ENCODE assay signal across 7 mouse cellular contexts in the genomic region with DNA sequence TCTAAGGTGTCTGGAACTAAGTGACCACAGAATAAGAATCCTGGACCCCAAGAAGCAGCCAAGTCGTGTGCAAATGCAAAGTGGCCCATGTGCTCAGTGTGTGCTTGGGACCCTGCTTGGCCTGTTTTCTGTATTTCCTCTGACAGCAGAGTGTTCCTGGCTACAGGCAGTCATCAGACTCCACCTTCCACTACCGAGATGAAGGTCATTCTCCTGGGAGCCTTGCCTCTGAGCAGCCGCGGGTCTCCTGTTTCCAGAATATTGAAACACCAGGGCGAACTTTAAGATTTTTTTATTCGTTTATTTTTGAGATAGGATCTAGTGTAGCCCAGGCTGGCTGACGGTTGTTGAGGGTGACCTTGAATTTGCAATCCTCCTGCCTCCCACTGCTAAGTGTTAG. TPM values are rescaled to one million over a fixed set of nuclear protein-coding genes. Genes with fewer than 3 reads are reported as not detected.
A peak's percentile ranks its signal among the peaks of the same experiment; 100 is the strongest.
DNase-seq lines count a peak whose midpoint lies in the region; ATAC-seq and TF ChIP-seq lines count a peak whose summit lies in the region.

No protein-coding gene starts in this region.

- no peak for ATAC-seq in heart, embryonic 11.5 days (replicated peaks; ENCODE audit: insufficient number of reproducible peaks, low FRiP score, low TSS enrichment)
- ATAC-seq in midbrain, embryonic 16.5 days, result no peak
- no peak for ATAC-seq in midbrain, embryonic 15.5 days (replicated peaks)
- ATAC-seq in hindbrain, postnatal 0 days, result no peak

- H3K4me2 ChIP-seq in heart, embryonic 11.5 days, result no peak overlapping the region
- H3K4me2 ChIP-seq in midbrain, embryonic 16.5 days (ENCODE audit: low read length), result no peak overlapping the region
- no peak overlapping the region for H3K4me2 ChIP-seq in midbrain, embryonic 15.5 days
- no peak overlapping the region for H3K4me2 ChIP-seq in hindbrain, postnatal 0 days (ENCODE audit: low read depth, low read length)

- no peak overlapping the region for H3K4me3 ChIP-seq in heart, embryonic 11.5 days (ENCODE audit: low read depth, low read length)
- H3K4me3 ChIP-seq in midbrain, embryonic 16.5 days (ENCODE audit: low read depth, low read length), result no peak overlapping the region
- H3K4me3 ChIP-seq in midbrain, embryonic 15.5 days, result no peak overlapping the region
- no peak overlapping the region for H3K4me3 ChIP-seq in hindbrain, postnatal 0 days (ENCODE audit: low read length)

- no peaks in the 10 kb centered on the region for H3K9me3 ChIP-seq in heart, embryonic 11.5 days (replicated peaks; ENCODE audit: control insufficient read depth, low read length)
- H3K9me3 ChIP-seq in midbrain, embryonic 16.5 days (replicated peaks; ENCODE audit: control insufficient read depth, low read length, poor library complexity, severe bottlenecking), result no peaks in the 10 kb centered on the region
- no peaks in the 10 kb centered on the region for H3K9me3 ChIP-seq in midbrain, embryonic 15.5 days
- H3K9me3 ChIP-seq in hindbrain, postnatal 0 days (ENCODE audit: low read length), result no peaks in the 10 kb centered on the region

- no peaks in the 10 kb centered on the region for H3K27me3 ChIP-seq in heart, embryonic 11.5 days (ENCODE audit: control insufficient read depth, insufficient read depth, low read length)
- H3K27me3 ChIP-seq in midbrain, embryonic 16.5 days (ENCODE audit: control insufficient read depth, insufficient read depth, low read depth, low read length), result no peaks in the 10 kb centered on the region
- H3K27me3 ChIP-seq in midbrain, embryonic 15.5 days (replicated peaks), result no peaks in the 10 kb centered on the region
- no peaks in the 10 kb centered on the region for H3K27me3 ChIP-seq in hindbrain, postnatal 0 days (ENCODE audit: insufficient read depth, low read length)

- no peak for TF ChIP-seq CTCF in hindbrain, postnatal 0 days (IDR thresholded peaks at IDR 0.05; ENCODE audit: low read depth)

- no peaks in the 10 kb centered on the region for H3K36me3 ChIP-seq in heart, embryonic 11.5 days (ENCODE audit: control insufficient read depth, insufficient read depth, low read length)
- no peaks in the 10 kb centered on the region for H3K36me3 ChIP-seq in midbrain, embryonic 16.5 days (ENCODE audit: control insufficient read depth, insufficient read depth, low read length)
- H3K36me3 ChIP-seq in midbrain, embryonic 15.5 days (replicated peaks), result no peaks in the 10 kb centered on the region
- H3K36me3 ChIP-seq in hindbrain, postnatal 0 days (ENCODE audit: insufficient read depth, low read length), result no peaks in the 10 kb centered on the region

- H3K4me1 ChIP-seq in heart, embryonic 11.5 days (ENCODE audit: control insufficient read depth, insufficient read depth, low read length), result peaks cover 68% of the 10 kb centered on the region
- H3K4me1 ChIP-seq in midbrain, embryonic 16.5 days (ENCODE audit: control insufficient read depth, insufficient read depth, low read length), result peaks cover 18% of the 10 kb centered on the region
- peaks cover 31% of the 10 kb centered on the region for H3K4me1 ChIP-seq in midbrain, embryonic 15.5 days
- peaks cover 19% of the 10 kb centered on the region for H3K4me1 ChIP-seq in hindbrain, postnatal 0 days (ENCODE audit: insufficient read depth, low read length)

- DNase-seq in heart, adult 8-10 months (ENCODE audit: low spot score), result no peak
- DNase-seq in hindbrain, postnatal 0 days (ENCODE audit: low spot score), result no peak
- no peak for DNase-seq in embryo, embryonic 10.5 days (ENCODE audit: low spot score)
- no peak for DNase-seq in urinary bladder, postnatal 25 days (ENCODE audit: low spot score)

- WGBS in heart, embryonic 11.5 days (ENCODE audit: insufficient replicate concordance), result 50% methylated on average over 7 of the region's 7 CpGs
- WGBS in midbrain, embryonic 16.5 days, result 76% methylated on average over 7 of the region's 7 CpGs
- WGBS in midbrain, embryonic 15.5 days, result 75% methylated on average over 7 of the region's 7 CpGs
- WGBS in hindbrain, postnatal 0 days, result 72% methylated on average over 7 of the region's 7 CpGs

- peak overlapping the region; percentile 73 for H3K27ac ChIP-seq in heart, embryonic 11.5 days (ENCODE audit: low read depth, low read length)
- 0 out of 2 replicates have a peak overlapping the region, but pooled peaks have one; percentile 34 for H3K27ac ChIP-seq in midbrain, embryonic 16.5 days (ENCODE audit: low read length)
- H3K27ac ChIP-seq in midbrain, embryonic 15.5 days, result no peak overlapping the region
- peak overlapping the region; percentile 12; the same call in 1 of the 2 replicates for H3K27ac ChIP-seq in hindbrain, postnatal 0 days

- H3K9ac ChIP-seq in heart, embryonic 11.5 days (ENCODE audit: low read depth, low read length), result peak overlapping the region; percentile 39; the same call in 1 of the 2 replicates
- H3K9ac ChIP-seq in midbrain, embryonic 16.5 days (ENCODE audit: low read depth, low read length), result no peak overlapping the region
- no peak overlapping the region for H3K9ac ChIP-seq in midbrain, embryonic 15.5 days
- H3K9ac ChIP-seq in hindbrain, postnatal 0 days (replicated peaks; ENCODE audit: low read length), result no peak overlapping the region

RNA-seq across cellular contexts. Expression of gene Morn1, which starts 44.2 kb away (rescaled TPM):
- 2.5 and 2.9 TPM in 2 replicates for polyA plus RNA-seq in heart, embryonic 11.5 days (2014; fragmentation: Nextera tagmentation; extraction: Ambion mirVana)
- total RNA-seq in heart, adult 8-10 months (2022), result 1 to 10 TPM in 3 of 4 experiments, under 1 TPM in 1; 0.60 to 4.4 (median 1.8) TPM
- polyA plus RNA-seq in midbrain, embryonic 16.5 days (2015; fragmentation: Nextera tagmentation; extraction: Ambion mirVana), result 7.3 and 8.9 TPM in 2 replicates
- polyA plus RNA-seq in midbrain, embryonic 15.5 days (2015; fragmentation: Nextera tagmentation; extraction: Ambion mirVana), result 8.2 and 8.9 TPM in 2 replicates
- total RNA-seq in hindbrain, postnatal 0 days (2014; rRNA removed), result 0.86 and 9.0 TPM in 2 replicates
- polyA plus RNA-seq in hindbrain, postnatal 0 days (2015; fragmentation: Nextera tagmentation; extraction: Ambion mirVana), result 8.9 and 10.0 TPM in 2 replicates

RNA-seq across cellular contexts. Expression of gene Rer1, which starts 44.4 kb away (rescaled TPM):
- 148 TPM in 2 replicates for polyA plus RNA-seq in heart, embryonic 11.5 days (2014; fragmentation: Nextera tagmentation; extraction: Ambion mirVana)
- 10 to 100 TPM; 64.2 to 73.4 (median 68.4) TPM for total RNA-seq in heart, adult 8-10 months (2022)
- 121 and 124 TPM in 2 replicates for polyA plus RNA-seq in midbrain, embryonic 16.5 days (2015; fragmentation: Nextera tagmentation; extraction: Ambion mirVana)
- polyA plus RNA-seq in midbrain, embryonic 15.5 days (2015; fragmentation: Nextera tagmentation; extraction: Ambion mirVana), result 111 and 115 TPM in 2 replicates
- 85.4 and 93.5 TPM in 2 replicates for total RNA-seq in hindbrain, postnatal 0 days (2014; rRNA removed)
- 129 and 136 TPM in 2 replicates for polyA plus RNA-seq in hindbrain, postnatal 0 days (2015; fragmentation: Nextera tagmentation; extraction: Ambion mirVana)
